Mouse (Mus musculus): Measurements from ENCODE around the gene Sh2d5. TPM values are rescaled to one million over a fixed set of nuclear protein-coding genes. Genes with fewer than 3 reads are reported as not detected.

The Sh2d5 gene
- total and polyA plus RNA-seq, 2 experiments, result under 0.01 to 0.44 TPM

- DNase-seq (ENCODE audit: extremely low read depth, low read depth, low spot score), result no peak
- H3K27ac ChIP-seq (replicated peaks; ENCODE audit: insufficient read depth, low read depth, low read length), result no peak overlapping the region
- no peaks in the 10 kb centered on the region for H3K79me2 ChIP-seq (ENCODE audit: control insufficient read depth, insufficient read depth, low read length)
- peak overlapping the region; percentile 60 for H3K4me3 ChIP-seq (ENCODE audit: insufficient read depth, low read depth, low read length)
- no peaks in the 10 kb centered on the region for H3K36me3 ChIP-seq (ENCODE audit: control insufficient read depth, insufficient read depth, low read length)
- no peaks in the 10 kb centered on the region; the same call in 1 of the 2 replicates for H3K4me1 ChIP-seq (ENCODE audit: control insufficient read depth, insufficient read depth, low read length)
- H3K9ac ChIP-seq (ENCODE audit: low read depth, low read length), result peak overlapping the region; percentile 30
- no peaks in the 10 kb centered on the region for H3K27me3 ChIP-seq (ENCODE audit: control insufficient read depth, insufficient read depth, low read length)
- 2% methylated on average over 75 of the region's 78 CpGs for WGBS
- peak; percentile 16; the same call in 1 of the 2 replicates for TF ChIP-seq CTCF (IDR thresholded peaks at IDR 0.05; ENCODE audit: low read depth, low read length)
- TF ChIP-seq POLR2A (IDR thresholded peaks at IDR 0.05; ENCODE audit: extremely low read depth, insufficient read depth, low read length), result no peak
Observed at GRCm38 (mm10) chr4:138261843-138262681, 11.9 kb downstream of the Sh2d5 start.

- Histone ChIP-seq H3K36me3 (ENCODE audit: control insufficient read depth, insufficient read depth, low read length) (no peaks in the 10 kb centered on the region), H3K79me2 (ENCODE audit: control insufficient read depth, insufficient read depth, low read length) (no peaks in the 10 kb centered on the region), H3K4me1 (ENCODE audit: control insufficient read depth, insufficient read depth, low read length) (no peaks in the 10 kb centered on the region), H3K4me3 (ENCODE audit: insufficient read depth, low read depth, low read length) (no peak overlapping the region), H3K27ac (replicated peaks; ENCODE audit: insufficient read depth, low read depth, low read length) (no peak overlapping the region), H3K9ac (ENCODE audit: low read depth, low read length) (no peak overlapping the region), H3K27me3 (ENCODE audit: control insufficient read depth, insufficient read depth, low read length) (no peaks in the 10 kb centered on the region)
- DNase-seq (ENCODE audit: extremely low read depth, low read depth, low spot score), result no peak
- 59% methylated on average over 10 of the region's 10 CpGs for WGBS
- TF ChIP-seq POLR2A (IDR thresholded peaks at IDR 0.05; ENCODE audit: extremely low read depth, insufficient read depth, low read length), result no peak
- TF ChIP-seq CTCF (IDR thresholded peaks at IDR 0.05; ENCODE audit: low read depth, low read length), result no peak
Observed at GRCm38 (mm10) chr4:138267869-138268268, 17.7 kb downstream of the Sh2d5 start.

DNA sequence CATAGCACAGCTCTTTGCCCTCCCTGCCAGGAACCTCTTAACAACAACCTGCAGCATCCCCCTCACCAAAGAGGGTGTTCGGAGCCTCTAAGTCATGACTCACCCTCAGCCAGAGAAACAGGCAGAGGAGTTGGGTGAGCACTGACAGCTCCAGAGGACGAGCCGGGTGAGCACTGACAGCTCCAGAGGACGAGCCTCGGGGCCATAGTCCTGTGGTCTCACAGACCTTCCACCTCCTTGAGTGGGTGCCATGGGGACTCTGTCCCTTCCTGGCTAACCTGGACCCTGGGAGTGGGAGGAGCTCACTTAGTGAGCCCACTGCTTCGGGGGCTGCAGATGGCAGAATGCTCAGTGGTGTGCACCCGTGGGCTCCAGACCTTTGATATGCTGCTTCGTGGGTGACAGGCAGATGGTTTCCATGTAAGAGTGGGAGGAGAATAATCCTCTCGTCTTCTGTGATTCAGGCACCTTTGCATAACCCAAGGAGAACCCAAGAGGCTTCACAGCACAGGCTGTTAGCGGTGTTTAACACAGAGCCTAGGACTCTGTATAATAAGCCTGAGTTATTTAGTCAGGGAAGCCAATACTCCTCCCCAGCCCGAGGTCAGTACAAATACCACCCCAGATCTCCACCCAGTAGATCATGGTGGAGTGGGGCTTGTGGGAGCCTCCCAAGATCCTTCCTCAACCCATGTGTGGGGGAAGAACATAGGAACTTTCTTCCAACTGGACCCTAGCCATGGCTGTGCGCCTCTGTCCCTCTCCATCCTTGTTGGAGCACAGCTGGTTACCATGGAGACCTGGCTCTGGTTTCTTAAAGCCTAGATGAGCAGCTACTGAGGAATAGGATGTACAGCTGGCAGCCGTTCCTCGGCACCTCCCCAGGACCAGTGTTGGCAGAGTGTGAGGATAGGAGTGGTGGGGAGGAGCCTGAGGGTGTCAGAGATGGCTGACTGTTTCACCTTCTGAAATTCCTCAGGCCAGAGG lies 22.1 kb downstream of the Sh2d5 start:
- Histone ChIP-seq H3K36me3 (ENCODE audit: control insufficient read depth, insufficient read depth, low read length) (no peaks in the 10 kb centered on the region), H3K27ac (replicated peaks; ENCODE audit: insufficient read depth, low read depth, low read length) (no peak overlapping the region), H3K4me3 (ENCODE audit: insufficient read depth, low read depth, low read length) (no peak overlapping the region), H3K4me1 (ENCODE audit: control insufficient read depth, insufficient read depth, low read length) (no peaks in the 10 kb centered on the region), H3K9ac (ENCODE audit: low read depth, low read length) (no peak overlapping the region), H3K79me2 (ENCODE audit: control insufficient read depth, insufficient read depth, low read length) (no peaks in the 10 kb centered on the region), H3K27me3 (ENCODE audit: control insufficient read depth, insufficient read depth, low read length) (no peaks in the 10 kb centered on the region)
- DNase-seq (ENCODE audit: extremely low read depth, low read depth, low spot score), result no peak
- TF ChIP-seq POLR2A (IDR thresholded peaks at IDR 0.05; ENCODE audit: extremely low read depth, insufficient read depth, low read length) (no peak), CTCF (IDR thresholded peaks at IDR 0.05; ENCODE audit: low read depth, low read length) (no peak)
- 73% methylated on average over 14 of the region's 14 CpGs for WGBS

GRCm38 (mm10) chr4:138278346-138278745 lies 28.1 kb downstream of the Sh2d5 start:
- no peak overlapping the region for H3K4me3 ChIP-seq (ENCODE audit: insufficient read depth, low read depth, low read length)
- H3K36me3 ChIP-seq (ENCODE audit: control insufficient read depth, insufficient read depth, low read length), result no peaks in the 10 kb centered on the region
- TF ChIP-seq CTCF (IDR thresholded peaks at IDR 0.05; ENCODE audit: low read depth, low read length) (no peak), POLR2A (IDR thresholded peaks at IDR 0.05; ENCODE audit: extremely low read depth, insufficient read depth, low read length) (no peak)
- H3K79me2 ChIP-seq (ENCODE audit: control insufficient read depth, insufficient read depth, low read length), result no peaks in the 10 kb centered on the region
- H3K27me3 ChIP-seq (ENCODE audit: control insufficient read depth, insufficient read depth, low read length), result no peaks in the 10 kb centered on the region
- H3K4me1 ChIP-seq (ENCODE audit: control insufficient read depth, insufficient read depth, low read length), result no peaks in the 10 kb centered on the region
- DNase-seq (ENCODE audit: extremely low read depth, low read depth, low spot score), result no peak
- 75% methylated on average over 7 of the region's 7 CpGs for WGBS
- no peak overlapping the region for H3K27ac ChIP-seq (replicated peaks; ENCODE audit: insufficient read depth, low read depth, low read length)
- H3K9ac ChIP-seq (ENCODE audit: low read depth, low read length), result no peak overlapping the region

DNA sequence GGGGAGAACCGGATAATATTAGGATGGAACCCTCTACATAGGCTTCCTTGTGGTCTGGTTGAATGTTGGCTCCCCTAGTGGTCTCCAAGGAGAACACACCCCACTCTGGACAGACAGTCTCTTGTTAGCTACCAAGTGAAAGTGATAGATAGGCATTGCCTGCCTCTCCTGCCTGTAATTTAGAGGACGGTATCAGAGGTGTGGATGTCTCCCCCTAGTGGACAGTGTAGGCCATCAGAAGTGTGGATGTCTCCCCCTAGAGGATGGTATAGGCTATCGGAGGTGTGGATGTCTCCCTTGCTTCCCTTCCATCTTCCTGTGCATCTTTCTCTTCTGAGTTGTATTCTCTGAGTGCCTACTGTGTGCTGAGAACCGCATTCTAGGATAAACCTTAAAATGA lies 32.6 kb downstream of the Sh2d5 start:
- H3K79me2 ChIP-seq (ENCODE audit: control insufficient read depth, insufficient read depth, low read length), result no peaks in the 10 kb centered on the region
- TF ChIP-seq CTCF (IDR thresholded peaks at IDR 0.05; ENCODE audit: low read depth, low read length) (peak; percentile 86), POLR2A (IDR thresholded peaks at IDR 0.05; ENCODE audit: extremely low read depth, insufficient read depth, low read length) (no peak)
- H3K4me3 ChIP-seq (ENCODE audit: insufficient read depth, low read depth, low read length), result no peak overlapping the region
- WGBS, result 24% methylated on average over 4 of the region's 4 CpGs
- H3K4me1 ChIP-seq (ENCODE audit: control insufficient read depth, insufficient read depth, low read length), result no peaks in the 10 kb centered on the region
- DNase-seq (ENCODE audit: extremely low read depth, low read depth, low spot score), result peak; percentile 82
- no peak overlapping the region for H3K27ac ChIP-seq (replicated peaks; ENCODE audit: insufficient read depth, low read depth, low read length)
- no peak overlapping the region for H3K9ac ChIP-seq (ENCODE audit: low read depth, low read length)
- H3K27me3 ChIP-seq (ENCODE audit: control insufficient read depth, insufficient read depth, low read length), result no peaks in the 10 kb centered on the region
- H3K36me3 ChIP-seq (ENCODE audit: control insufficient read depth, insufficient read depth, low read length), result no peaks in the 10 kb centered on the region
